Mouse (Mus musculus): ENCODE measurements around the gene Nek11. TPM values are rescaled to one million over a fixed set of nuclear protein-coding genes. Genes with fewer than 3 reads are reported as not detected.

The Nek11 gene
- polyA plus RNA-seq (2012; ENCODE audit: low replicate concordance): not detected in 2 replicates

DNA sequence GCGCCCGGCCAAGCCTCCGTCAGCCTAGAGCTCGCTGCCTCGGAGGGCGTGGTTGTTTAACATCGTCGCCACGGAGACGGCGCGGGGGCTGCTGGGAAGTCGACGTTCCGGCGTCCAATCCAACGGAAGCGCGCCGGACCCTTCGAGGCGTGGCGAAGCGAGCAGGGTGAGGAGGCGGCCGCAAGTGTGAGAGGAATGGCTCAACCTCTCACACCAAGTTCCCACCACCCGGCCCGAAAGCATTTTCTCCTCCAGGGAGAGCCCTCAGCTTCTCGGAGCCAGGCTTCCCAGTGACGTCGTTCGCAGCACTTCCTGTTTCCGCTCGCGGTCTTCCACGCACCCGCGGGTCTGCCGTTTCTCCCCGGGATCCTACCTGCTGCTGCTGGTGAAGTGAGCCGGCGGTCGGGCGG lies at the start of gene Nek11, which contains the start of gene Aste1:
Gene Nek11 (minus strand): TSS at position 307 of the 410 bp plus-strand sequence.
Gene Aste1 (plus strand): TSS at position 175 of the 410 bp plus-strand sequence.

DNA sequence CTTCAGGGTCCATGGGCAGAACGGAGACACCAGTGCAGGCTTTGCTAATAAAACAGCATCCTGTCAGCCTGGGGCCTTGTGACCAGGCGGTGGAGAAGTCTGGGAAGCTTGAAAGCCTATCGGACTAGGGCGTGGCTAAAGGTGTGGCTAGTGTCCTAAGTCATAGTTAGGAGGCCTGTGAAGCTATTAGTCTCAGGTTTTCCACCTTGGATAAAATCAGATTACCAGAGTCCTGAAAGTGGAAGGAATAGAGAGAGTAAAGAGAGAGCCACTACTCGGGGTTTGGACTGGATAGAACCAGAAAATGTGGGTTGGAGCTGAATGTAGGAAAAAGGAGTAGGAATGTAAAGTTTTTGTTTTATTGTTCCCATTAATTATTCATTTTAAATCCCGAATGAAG lies 250.3 kb downstream of the Nek11 start, which contains the start of gene 1700080E11Rik:
Gene 1700080E11Rik (minus strand): TSS at position 101 of the 400 bp plus-strand sequence.

DNA sequence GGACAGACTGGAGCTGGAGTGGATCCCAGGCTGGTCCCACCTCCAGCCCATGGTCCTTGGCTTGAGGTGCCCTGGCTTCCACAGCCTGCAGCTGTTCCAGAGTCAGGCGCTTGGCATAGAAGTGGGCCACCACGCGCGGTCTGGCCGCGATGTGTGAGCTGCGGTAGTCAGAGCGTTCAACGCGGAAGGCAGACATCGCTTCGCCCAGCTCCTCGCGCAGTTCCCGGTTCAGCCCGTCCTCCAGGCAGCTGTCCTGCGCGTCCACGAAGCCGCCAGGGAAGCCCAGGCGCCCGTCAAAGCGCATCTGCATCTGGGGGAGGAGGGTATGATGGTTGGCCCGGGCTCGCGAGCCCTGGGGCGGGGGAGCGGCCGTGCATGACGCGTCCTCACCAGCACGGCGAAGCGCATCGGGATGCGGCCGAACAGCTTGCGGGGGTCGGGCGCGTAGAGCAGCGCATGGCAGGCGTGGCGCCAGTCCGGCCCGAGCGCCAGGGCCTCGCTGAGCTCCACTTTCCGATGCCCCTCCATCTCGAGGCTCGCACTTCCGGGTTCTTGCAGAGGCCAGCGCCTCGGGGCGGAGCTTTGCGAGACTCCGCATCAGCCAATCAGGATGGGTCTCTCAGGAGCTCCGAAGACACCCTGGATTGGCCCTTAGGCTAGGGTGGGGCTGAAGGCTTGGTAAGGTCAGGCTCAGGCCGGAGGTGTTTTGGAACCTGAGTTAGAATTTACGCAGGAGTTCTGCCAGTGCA lies 263.9 kb downstream of the Nek11 start, which contains the start of gene Nudt16:
Gene Nudt16 (minus strand): TSS at position 572 of the 749 bp plus-strand sequence.

Other genes with a start within 250 kb of the Nek11 start
- gene Aste1, start 132 bp downstream of the Nek11 start, polyA plus RNA-seq (2012; ENCODE audit: low replicate concordance): 3.2 and 4.0 TPM in 2 replicates
- 17.3 and 27.3 TPM in 2 replicates for gene Atp2c1, start 131.8 kb upstream of the Nek11 start, polyA plus RNA-seq (2012; ENCODE audit: low replicate concordance)
- 11.7 and 15.6 TPM in 2 replicates for gene Pik3r4, start 247.5 kb upstream of the Nek11 start, polyA plus RNA-seq (2012; ENCODE audit: low replicate concordance)

Measured in hematopoietic multipotent progenitor cell, adult 10-12 weeks (in vitro differentiated cells).